Mouse (Mus musculus): ENCODE measurements around the gene Fzr1. TPM values are rescaled to one million over a fixed set of nuclear protein-coding genes. Genes with fewer than 3 reads are reported as not detected.

The Fzr1 gene
- polyA plus RNA-seq, 1 experiment: 75.8 TPM

DNA sequence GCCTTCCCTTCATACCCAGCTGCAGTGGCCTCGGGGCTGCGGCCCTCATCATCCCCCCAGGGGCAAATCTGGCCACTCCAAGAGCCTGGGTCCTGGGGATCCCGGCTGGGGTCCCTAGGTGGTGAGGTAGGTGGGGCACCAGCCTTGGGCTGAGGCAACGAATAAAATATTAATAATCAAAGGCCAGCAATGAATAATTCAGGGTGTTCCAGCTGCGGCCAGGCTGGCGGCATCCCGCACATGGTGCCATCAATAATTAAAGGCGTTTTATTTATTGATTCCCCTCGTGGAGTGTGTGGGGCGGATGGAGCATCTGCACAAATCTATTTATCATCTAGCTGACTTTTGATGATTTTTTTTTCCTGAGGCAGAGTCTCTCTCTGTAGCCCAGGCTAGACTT is 25.2 kb upstream of the Fzr1 start:
- no peak for DNase-seq
- Histone ChIP-seq H3K4me1 (ENCODE audit: control insufficient read depth, insufficient read depth, low read length) (peaks cover 72% of the 10 kb centered on the region), H3K27ac (ENCODE audit: insufficient read depth, low read length) (no peak overlapping the region; the same call in 1 of the 2 replicates), H3K4me3 (replicated peaks; ENCODE audit: insufficient read depth, low read depth, low read length) (no peak overlapping the region), H3K27me3 (ENCODE audit: control insufficient read depth, insufficient read depth, low read length) (no peaks in the 10 kb centered on the region)
- TF ChIP-seq POLR2A (IDR thresholded peaks at IDR 0.05; ENCODE audit: borderline replicate concordance, insufficient read depth, low read length) (no peak), CTCF (IDR thresholded peaks at IDR 0.05; ENCODE audit: borderline replicate concordance, insufficient read depth, low read depth, low read length) (no peak)
- 62% methylated on average over 10 of the region's 10 CpGs for WGBS

DNA sequence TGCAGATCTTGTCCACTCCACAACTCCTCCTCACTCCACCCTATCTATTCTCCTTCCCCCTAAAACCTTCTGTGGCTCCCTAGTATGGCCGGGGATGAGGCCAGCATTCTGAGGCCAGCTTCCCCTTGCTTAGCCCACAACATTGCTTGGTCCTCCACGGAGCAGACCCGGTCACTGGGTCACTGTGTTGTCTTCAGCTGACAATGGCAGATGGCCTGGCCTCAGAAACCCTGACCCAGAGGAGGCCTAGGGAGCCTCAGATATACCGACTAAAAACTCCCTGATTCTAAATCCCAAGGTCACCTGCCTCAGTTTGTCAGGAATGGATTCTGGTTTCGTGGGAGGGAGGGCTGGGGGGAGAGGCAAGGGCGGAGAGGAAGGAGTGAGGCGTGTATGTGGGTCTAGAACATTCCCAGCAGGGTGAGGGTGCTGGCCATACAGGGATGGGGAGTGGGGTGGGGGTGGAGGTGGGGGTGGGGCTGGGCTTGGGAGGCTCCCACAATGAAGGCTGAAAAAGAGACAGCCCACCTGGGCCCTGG is 24.0 kb upstream of the Fzr1 start:
- no peaks in the 10 kb centered on the region for H3K27me3 ChIP-seq (ENCODE audit: control insufficient read depth, insufficient read depth, low read length)
- peak overlapping the region; percentile 82 for H3K27ac ChIP-seq (ENCODE audit: insufficient read depth, low read length)
- peak; percentile 65 to 69 for DNase-seq
- WGBS: 17% methylated on average over 7 of the region's 7 CpGs
- no peak overlapping the region for H3K4me3 ChIP-seq (replicated peaks; ENCODE audit: insufficient read depth, low read depth, low read length)
- peaks cover 67% of the 10 kb centered on the region for H3K4me1 ChIP-seq (ENCODE audit: control insufficient read depth, insufficient read depth, low read length)
- no peak for TF ChIP-seq CTCF (IDR thresholded peaks at IDR 0.05; ENCODE audit: borderline replicate concordance, insufficient read depth, low read depth, low read length)
- TF ChIP-seq POLR2A (IDR thresholded peaks at IDR 0.05; ENCODE audit: borderline replicate concordance, insufficient read depth, low read length): no peak

DNA sequence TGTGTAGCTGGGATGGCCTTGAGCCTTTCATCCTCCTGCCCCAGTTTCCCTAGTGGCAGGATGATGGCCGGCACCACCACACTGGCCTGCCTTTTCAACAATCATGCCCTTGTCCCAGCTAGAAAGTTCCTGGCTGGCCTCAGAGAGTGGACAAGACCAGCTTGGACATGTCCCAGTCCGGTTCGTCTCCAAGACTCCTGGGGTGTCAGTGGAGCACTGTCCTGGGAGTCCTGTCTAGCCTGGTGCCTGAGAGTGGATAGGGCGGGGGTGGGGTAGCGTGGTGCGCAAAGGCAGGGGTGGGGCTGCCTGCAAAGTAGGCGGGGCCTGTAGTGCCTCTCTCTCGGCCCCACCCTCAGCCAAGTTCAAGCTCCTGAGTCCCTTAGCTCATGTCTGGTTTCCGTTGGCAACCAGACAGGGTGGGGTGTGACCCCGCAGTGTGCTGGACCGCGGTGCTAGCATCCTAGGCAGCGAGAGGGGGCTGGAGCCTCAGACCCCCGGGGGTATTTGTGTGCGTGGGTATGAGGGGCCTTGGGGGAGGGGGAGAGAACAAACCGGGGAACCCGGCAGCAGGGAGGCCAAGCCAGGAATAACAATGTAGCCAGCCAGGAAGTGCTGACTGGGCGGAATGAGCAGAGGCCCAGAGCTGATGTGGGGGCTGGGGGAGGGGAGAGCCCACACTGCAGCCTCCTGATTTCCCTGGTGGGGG is 23.4 kb upstream of the Fzr1 start:
- H3K27me3 ChIP-seq (ENCODE audit: control insufficient read depth, insufficient read depth, low read length): no peaks in the 10 kb centered on the region
- peak; percentile 75 to 82 for DNase-seq
- TF ChIP-seq CTCF (IDR thresholded peaks at IDR 0.05; ENCODE audit: borderline replicate concordance, insufficient read depth, low read depth, low read length): no peak
- TF ChIP-seq POLR2A (IDR thresholded peaks at IDR 0.05; ENCODE audit: borderline replicate concordance, insufficient read depth, low read length): no peak

DNA sequence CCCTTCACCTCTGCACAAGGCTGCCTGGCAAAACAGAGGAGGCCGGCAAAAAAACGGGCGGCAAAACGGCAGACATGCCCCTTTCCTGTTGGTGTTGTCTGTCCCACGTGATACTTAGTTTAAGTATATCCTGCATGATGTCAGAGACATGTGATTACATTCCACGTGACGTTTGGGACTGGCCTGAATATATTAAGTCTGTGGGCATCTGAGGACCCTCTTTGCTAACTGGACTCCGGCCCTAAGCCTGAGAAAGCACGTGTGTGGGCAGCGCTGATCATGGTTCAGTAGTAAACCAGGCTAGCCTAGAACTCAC is 22.8 kb upstream of the Fzr1 start:
- no peak for DNase-seq
- peaks cover 67% of the 10 kb centered on the region for H3K4me1 ChIP-seq (ENCODE audit: control insufficient read depth, insufficient read depth, low read length)
- no peak for TF ChIP-seq POLR2A (IDR thresholded peaks at IDR 0.05; ENCODE audit: borderline replicate concordance, insufficient read depth, low read length)
- TF ChIP-seq CTCF (IDR thresholded peaks at IDR 0.05; ENCODE audit: borderline replicate concordance, insufficient read depth, low read depth, low read length): no peak
- 11% methylated on average over 10 of the region's 10 CpGs for whole genome bisulfite sequencing
- peak overlapping the region; percentile 73 for H3K27ac ChIP-seq (ENCODE audit: insufficient read depth, low read length)
- no peaks in the 10 kb centered on the region for H3K27me3 ChIP-seq (ENCODE audit: control insufficient read depth, insufficient read depth, low read length)
- no peak overlapping the region for H3K4me3 ChIP-seq (replicated peaks; ENCODE audit: insufficient read depth, low read depth, low read length)

More for the DNA sequence above, 23.4 kb upstream of the Fzr1 start:
- Histone ChIP-seq H3K4me3 (replicated peaks; ENCODE audit: insufficient read depth, low read depth, low read length) (no peak overlapping the region), H3K27ac (ENCODE audit: insufficient read depth, low read length) (peak overlapping the region; percentile 82), H3K4me1 (ENCODE audit: control insufficient read depth, insufficient read depth, low read length) (peaks cover 67% of the 10 kb centered on the region)
- WGBS: 8% methylated on average over 18 of the region's 18 CpGs

DNA sequence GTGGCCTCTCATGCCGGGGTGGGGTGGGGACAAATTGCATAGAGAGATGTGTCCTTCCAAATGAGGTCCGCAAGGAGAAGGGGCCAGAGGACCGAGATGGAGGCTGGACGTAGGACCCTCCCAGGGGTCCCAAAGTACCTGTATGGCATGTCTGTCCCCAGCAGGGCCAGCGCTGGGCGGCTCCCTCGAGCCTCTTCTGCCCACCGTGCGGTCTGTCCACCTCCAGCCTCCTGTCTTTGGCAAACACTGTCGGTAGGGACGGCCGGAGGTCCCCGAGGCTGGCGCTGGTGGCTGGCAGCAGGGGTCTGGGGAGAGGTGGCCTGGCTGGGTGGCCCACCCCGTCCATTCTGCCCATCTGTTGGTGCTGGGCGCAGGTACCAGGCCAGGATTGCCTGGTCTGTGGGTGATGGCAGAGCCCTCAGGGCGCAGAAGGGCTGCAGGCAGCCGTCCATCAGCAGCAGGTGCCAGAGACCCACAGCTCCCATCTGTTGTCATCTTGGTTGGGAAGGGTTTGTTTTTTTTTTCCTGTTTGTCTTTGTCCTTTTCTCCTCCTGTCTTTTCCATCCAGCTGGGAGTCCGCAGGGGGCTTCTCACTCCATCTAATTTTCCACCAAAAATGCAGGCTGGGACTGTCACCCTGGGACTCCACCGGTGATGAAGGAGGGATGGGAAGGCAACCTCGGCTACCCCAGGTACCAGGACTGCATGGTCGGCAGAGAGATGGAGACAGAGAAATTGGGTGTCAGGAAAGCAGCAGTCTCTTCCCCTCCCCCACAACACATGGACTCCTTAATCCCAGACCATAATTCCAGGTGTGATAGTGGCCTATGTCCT is 22.3 kb upstream of the Fzr1 start:
- Histone ChIP-seq H3K4me1 (ENCODE audit: control insufficient read depth, insufficient read depth, low read length) (peaks cover 65% of the 10 kb centered on the region), H3K27ac (ENCODE audit: insufficient read depth, low read length) (peak overlapping the region; percentile 86), H3K27me3 (ENCODE audit: control insufficient read depth, insufficient read depth, low read length) (no peaks in the 10 kb centered on the region), H3K4me3 (replicated peaks; ENCODE audit: insufficient read depth, low read depth, low read length) (no peak overlapping the region)
- 10% methylated on average over 22 of the region's 22 CpGs for WGBS
- DNase-seq: peak; percentile 93 to 94
- no peak for TF ChIP-seq CTCF (IDR thresholded peaks at IDR 0.05; ENCODE audit: borderline replicate concordance, insufficient read depth, low read depth, low read length)
- no peak for TF ChIP-seq POLR2A (IDR thresholded peaks at IDR 0.05; ENCODE audit: borderline replicate concordance, insufficient read depth, low read length)

DNA sequence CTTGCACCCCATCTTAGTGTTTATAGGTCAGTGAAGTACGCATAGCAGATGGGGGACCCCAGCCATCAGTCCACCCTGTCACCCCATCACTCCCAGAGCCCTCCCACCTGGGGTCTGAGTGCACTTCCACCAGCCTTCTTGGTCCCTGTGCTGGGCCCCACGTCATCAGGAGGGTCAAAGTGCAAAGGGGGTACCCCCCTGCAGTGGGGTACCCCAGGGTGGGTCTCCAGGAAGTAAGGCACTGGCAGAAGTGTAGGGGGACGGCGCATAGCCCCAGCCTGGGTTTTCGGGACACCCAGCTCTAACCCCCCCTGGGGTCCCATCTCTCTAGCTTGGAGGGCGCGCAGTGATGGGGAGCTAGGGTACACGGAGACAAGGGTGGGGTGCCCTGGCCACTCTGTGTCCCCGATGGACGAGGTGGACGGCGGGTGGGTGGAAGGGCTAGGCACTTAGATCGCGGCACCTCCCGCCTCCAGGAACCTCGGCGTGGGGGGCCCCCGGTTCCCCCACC is 21.5 kb upstream of the Fzr1 start:
- Histone ChIP-seq H3K4me3 (replicated peaks; ENCODE audit: insufficient read depth, low read depth, low read length) (no peak overlapping the region), H3K27me3 (ENCODE audit: control insufficient read depth, insufficient read depth, low read length) (no peaks in the 10 kb centered on the region), H3K27ac (ENCODE audit: insufficient read depth, low read length) (peak overlapping the region; percentile 86), H3K4me1 (ENCODE audit: control insufficient read depth, insufficient read depth, low read length) (peaks cover 67% of the 10 kb centered on the region)
- 38% methylated on average over 18 of the region's 18 CpGs for WGBS
- no peak for DNase-seq
- TF ChIP-seq CTCF (IDR thresholded peaks at IDR 0.05; ENCODE audit: borderline replicate concordance, insufficient read depth, low read depth, low read length) (no peak), POLR2A (IDR thresholded peaks at IDR 0.05; ENCODE audit: borderline replicate concordance, insufficient read depth, low read length) (no peak)

DNA sequence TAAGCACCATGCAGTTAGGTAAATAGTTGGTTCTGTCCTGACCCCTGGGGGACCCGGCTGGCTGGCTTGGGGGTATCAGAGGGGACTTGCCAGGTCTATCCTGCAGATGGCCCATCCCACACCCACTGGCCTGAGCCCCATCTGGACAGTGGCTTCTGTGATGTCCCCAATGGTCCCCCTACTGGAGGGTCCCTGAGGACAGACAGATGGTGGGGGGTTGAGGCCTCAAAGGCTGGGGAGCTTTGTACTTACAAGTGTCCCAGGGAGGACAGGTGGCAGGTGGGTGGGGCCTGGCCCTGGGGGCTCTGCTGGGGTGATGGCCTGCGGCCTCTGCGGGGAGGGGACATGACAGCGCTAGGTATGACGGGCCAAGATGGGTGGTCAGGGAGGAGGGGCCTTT is 21.0 kb upstream of the Fzr1 start:
- peaks cover 67% of the 10 kb centered on the region for H3K4me1 ChIP-seq (ENCODE audit: control insufficient read depth, insufficient read depth, low read length)
- WGBS: 13% methylated on average over 5 of the region's 5 CpGs
- H3K27ac ChIP-seq (ENCODE audit: insufficient read depth, low read length): no peak overlapping the region
- TF ChIP-seq POLR2A (IDR thresholded peaks at IDR 0.05; ENCODE audit: borderline replicate concordance, insufficient read depth, low read length) (no peak), CTCF (IDR thresholded peaks at IDR 0.05; ENCODE audit: borderline replicate concordance, insufficient read depth, low read depth, low read length) (no peak)
- peak in 1 of 2 experiments; percentile 53 for DNase-seq
- no peaks in the 10 kb centered on the region for H3K27me3 ChIP-seq (ENCODE audit: control insufficient read depth, insufficient read depth, low read length)
- H3K4me3 ChIP-seq (replicated peaks; ENCODE audit: insufficient read depth, low read depth, low read length): no peak overlapping the region

Measured in cerebellum, adult 2 months (tissue).